Mouse (Mus musculus) forebrain, embryonic 11.5 days (tissue): ENCODE results near the gene Specc1. TPM values are rescaled to one million over a fixed set of nuclear protein-coding genes. Genes with fewer than 3 reads are reported as not detected.

Source experiments
- ATAC-seq: fragments of 200-750 bp; cut with Nextera tagmentation; replicated peaks from 2 replicates; pipeline ENCODE4 v1.8.0; 2017; ENCODE audit warnings: moderate TSS enrichment; ENCODE audit not compliant: low FRiP score
- DNase-seq: peaks from one replicate; pipeline ENCODE4 v3.0.0-alpha.2; 2017; ENCODE audit warnings: low spot score
- H3K27ac ChIP-seq: fragments of 300-500 bp; sonication (generic); 2 replicates; pipeline ENCODE4 v1.5.1; 2014; ENCODE audit warnings: low read depth, low read length
- H3K27me3 ChIP-seq: fragments of 300-500 bp; sonication (generic); 2 replicates; pipeline ENCODE4 v1.6.1; 2014; ENCODE audit warnings: mild to moderate bottlenecking, low read length, mixed read lengths; ENCODE audit not compliant: control insufficient read depth, insufficient read depth
- H3K36me3 ChIP-seq: fragments of 300-500 bp; sonication (generic); 2 replicates; pipeline ENCODE4 v1.6.1; 2014; ENCODE audit warnings: mild to moderate bottlenecking, low read length, moderate library complexity, mixed read lengths; ENCODE audit not compliant: control insufficient read depth, insufficient read depth
- H3K4me1 ChIP-seq: fragments of 300-500 bp; sonication (generic); replicated peaks from 2 replicates; pipeline ENCODE4 v1.6.1; 2014; ENCODE audit warnings: low read length, mixed read lengths; ENCODE audit not compliant: control insufficient read depth, insufficient read depth
- H3K4me2 ChIP-seq: fragments of 300-500 bp; sonication (generic); 2 replicates; pipeline ENCODE4 v1.6.1; 2014; ENCODE audit warnings: low read depth, mild to moderate bottlenecking, low read length, moderate library complexity, mixed read lengths; ENCODE audit not compliant: severe bottlenecking
- H3K4me3 ChIP-seq: fragments of 300-500 bp; sonication (generic); 2 replicates; pipeline ENCODE4 v1.5.1; 2014; ENCODE audit warnings: low read depth, low read length
- H3K9ac ChIP-seq: fragments of 300-500 bp; sonication (generic); 2 replicates; pipeline ENCODE4 v1.6.1; 2014; ENCODE audit warnings: low read length
- H3K9me3 ChIP-seq: fragments of 300-500 bp; sonication (generic); 2 replicates; pipeline ENCODE4 v1.6.1; 2016; ENCODE audit warnings: low read length, mixed read lengths; ENCODE audit not compliant: control insufficient read depth
- WGBS: fragments of 180-500 bp; shearing (Covaris S2); extraction: QIAGEN DNeasy Blood & Tissue Kit; methylation state at CpG from one replicate; pipeline ENCODE4 v1.1.7; 2014; 5-methylcytosine and 5-hydroxymethylcytosine counted together
- polyA plus RNA-seq: library from polyadenylated mRNA; unstranded; fragments of >200 nt; fragmentation: Nextera tagmentation; extraction: Ambion mirVana; gene quantifications from 2 replicates; pipeline ENCODE4 v1.2.1, GENCODE M21; 2014

The Specc1 gene
- polyA plus RNA-seq, 1 experiment from 2014 or later = 20.2 TPM

DNA sequence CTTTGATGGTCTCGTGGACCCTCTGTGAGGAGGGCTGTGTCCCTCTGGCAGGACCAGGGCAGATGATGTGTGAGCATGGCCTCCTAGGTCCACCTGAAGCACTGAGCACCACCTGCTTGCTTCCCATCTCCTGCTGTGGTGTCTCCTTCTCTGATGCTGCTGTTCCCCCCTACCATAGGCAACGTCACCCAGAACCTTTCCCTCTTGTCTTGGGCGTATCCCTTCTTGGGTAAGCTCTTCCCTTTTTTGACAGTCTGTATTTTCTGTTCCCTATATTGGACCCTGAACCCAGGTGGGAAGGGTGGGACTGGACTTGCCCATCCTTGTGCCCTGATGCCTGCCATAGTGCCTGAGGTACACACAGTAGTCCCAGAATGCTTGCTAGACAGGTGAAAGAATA, 56.9 kb downstream of the Specc1 start:
- Histone ChIP-seq H3K9me3 (no peaks in the 10 kb centered on the region), H3K9ac (no peak overlapping the region), H3K4me3 (no peak overlapping the region), H3K27ac (no peak overlapping the region), H3K27me3 (no peaks in the 10 kb centered on the region), H3K4me1 (0 out of 2 replicates have a peak, but pooled peaks cover 2% of the 10 kb centered on the region), H3K4me2 (no peak overlapping the region), H3K36me3 (no peaks in the 10 kb centered on the region)
- 85% methylated on average over 3 of the region's 3 CpGs for WGBS
- ATAC-seq (no peak), DNase-seq (no peak)

DNA sequence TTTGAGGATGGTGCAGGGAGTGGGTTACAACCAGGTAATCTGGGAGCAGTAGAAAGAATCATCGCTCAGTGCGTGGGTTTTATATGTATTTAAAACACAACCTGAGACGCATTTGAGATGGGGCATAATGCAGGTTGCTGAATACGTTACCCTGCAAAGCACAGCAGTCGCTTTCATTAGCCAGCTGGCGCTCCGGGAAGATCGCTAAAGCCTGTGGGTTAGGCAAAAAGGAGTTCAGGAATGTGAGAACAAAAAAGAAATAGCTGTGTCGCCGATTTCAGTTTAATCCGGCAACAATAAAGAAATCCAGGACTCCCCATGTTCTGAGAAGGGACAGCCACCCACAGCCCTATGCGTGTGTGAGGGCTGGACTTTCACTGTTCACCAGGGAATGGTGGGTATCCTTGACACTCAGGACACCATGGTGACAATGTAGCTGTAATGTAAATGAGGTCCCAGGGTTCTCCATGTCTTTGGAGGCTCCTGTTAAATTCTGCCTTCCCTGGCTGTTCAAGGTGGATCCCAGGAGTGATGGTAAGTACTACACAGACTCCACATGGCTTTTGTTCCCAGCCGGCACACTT, 58.6 kb downstream of the Specc1 start:
- DNase-seq (no peak), ATAC-seq (no peak)
- H3K36me3 ChIP-seq = no peaks in the 10 kb centered on the region
- no peak overlapping the region for H3K4me2 ChIP-seq
- H3K27ac ChIP-seq = no peak overlapping the region
- no peaks in the 10 kb centered on the region for H3K27me3 ChIP-seq
- H3K9ac ChIP-seq = no peak overlapping the region
- H3K4me3 ChIP-seq = no peak overlapping the region
- 18% methylated on average over 13 of the region's 13 CpGs for WGBS
- 0 out of 2 replicates have a peak, but pooled peaks cover 2% of the 10 kb centered on the region for H3K4me1 ChIP-seq
- H3K9me3 ChIP-seq = no peaks in the 10 kb centered on the region

DNA sequence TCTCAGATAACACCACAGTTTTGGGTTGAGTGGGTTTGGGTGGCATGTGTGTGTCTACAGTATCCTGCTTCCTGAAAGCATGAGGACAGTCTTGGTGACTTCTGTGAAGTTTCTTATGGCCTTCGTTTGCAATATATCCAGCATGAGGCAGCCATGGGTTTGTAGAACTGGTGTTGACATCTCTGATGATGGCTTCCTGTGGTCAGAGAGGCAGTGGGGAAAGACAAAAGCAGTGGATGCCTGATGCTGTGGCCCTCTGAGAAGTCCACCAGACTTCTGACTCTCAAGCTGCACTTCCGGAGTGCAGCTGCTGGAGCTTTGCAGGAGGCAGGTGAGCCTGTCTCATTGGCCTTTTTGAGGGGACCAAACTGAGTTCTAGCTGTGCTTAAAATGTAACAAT, 60.4 kb downstream of the Specc1 start:
- Histone ChIP-seq H3K27me3 (no peaks in the 10 kb centered on the region), H3K36me3 (no peaks in the 10 kb centered on the region), H3K4me1 (0 out of 2 replicates have a peak, but pooled peaks cover 2% of the 10 kb centered on the region), H3K9me3 (no peaks in the 10 kb centered on the region), H3K4me2 (no peak overlapping the region), H3K4me3 (no peak overlapping the region), H3K27ac (no peak overlapping the region), H3K9ac (no peak overlapping the region)
- 88% methylated on average over 2 of the region's 2 CpGs for WGBS
- DNase-seq = no peak
- ATAC-seq = no peak

DNA sequence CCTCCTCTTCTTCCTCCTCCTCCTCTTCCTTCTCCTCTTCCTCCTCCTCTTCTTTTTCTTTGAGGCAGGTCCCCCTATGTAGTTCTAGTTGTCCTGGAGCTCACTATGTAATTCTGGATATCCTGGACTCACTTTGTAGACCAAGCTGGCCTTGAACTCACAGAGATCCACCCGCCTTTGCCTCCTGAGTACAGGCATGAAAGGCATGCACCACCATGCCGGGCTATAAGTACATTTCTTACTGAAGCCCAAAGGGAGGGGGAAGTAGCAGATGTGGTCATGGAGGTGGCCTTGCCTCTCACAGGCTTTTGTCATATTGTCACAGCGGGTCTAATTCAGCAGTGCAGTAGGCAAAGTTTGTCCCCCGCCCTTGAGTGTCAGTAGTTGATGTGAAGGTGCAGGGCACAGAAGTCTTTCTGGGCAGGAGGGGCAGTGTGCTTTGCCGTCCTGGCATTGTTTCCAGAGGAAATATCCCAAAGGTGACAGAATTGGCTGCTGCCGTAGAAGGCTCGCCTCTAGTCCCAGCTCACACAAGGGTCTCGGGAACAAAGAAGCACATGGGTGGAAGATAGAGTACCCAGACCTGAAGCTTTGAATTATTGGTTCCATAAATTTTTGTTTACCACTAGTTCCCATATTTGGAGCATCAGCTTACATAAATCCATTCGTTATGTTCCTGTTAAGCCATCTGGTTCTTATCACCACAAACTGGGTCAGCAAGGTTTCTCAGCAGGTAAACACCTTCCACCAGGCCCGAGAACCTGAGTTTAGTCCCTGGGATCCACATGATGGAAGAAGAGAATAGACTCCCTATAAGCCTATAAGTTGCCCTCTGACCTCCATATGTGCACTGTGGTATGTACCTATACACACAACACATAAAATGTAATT, 62.0 kb downstream of the Specc1 start:
- no peak overlapping the region for H3K4me3 ChIP-seq
- DNase-seq = no peak
- no peak overlapping the region for H3K27ac ChIP-seq
- ATAC-seq = no peak
- 0 out of 2 replicates have a peak, but pooled peaks cover 2% of the 10 kb centered on the region for H3K4me1 ChIP-seq
- no peak overlapping the region for H3K9ac ChIP-seq
- 81% methylated on average over 10 of the region's 10 CpGs for WGBS
- no peaks in the 10 kb centered on the region for H3K27me3 ChIP-seq
- no peaks in the 10 kb centered on the region for H3K36me3 ChIP-seq
- H3K4me2 ChIP-seq = no peak overlapping the region
- H3K9me3 ChIP-seq = no peaks in the 10 kb centered on the region

- DNase-seq = no peak
- no peak overlapping the region for H3K4me3 ChIP-seq
- 74% methylated on average over 3 of the region's 3 CpGs for WGBS
These were observed 63.3 kb downstream of the Specc1 start for GRCm38 (mm10) chr11:62019857-62020256.

DNA sequence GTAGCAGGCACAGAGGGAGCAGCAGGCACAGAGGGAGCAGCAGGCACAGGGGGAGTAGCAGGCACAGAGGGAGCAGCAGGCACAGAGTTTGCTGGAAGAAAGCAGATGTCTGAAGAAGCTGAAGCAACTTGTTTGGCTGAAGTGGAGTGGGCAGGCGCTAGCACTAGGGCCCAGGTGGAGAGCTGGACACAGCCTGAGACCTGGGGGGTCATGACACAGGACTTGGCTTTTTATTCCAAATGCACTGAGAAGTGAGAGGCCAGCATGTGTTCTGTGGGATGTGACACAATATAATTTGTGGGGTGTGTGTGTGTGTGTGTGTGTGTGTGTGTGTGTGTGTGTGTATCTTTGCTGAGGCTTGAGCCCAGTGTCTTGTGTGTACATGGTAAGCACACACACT, 64.3 kb downstream of the Specc1 start:
- 100% methylated on average over 1 of the region's 1 CpGs for WGBS
- Histone ChIP-seq H3K4me3 (no peak overlapping the region), H3K4me1 (peaks cover 9% of the 10 kb centered on the region; the same call in 1 of the 2 replicates), H3K9me3 (no peaks in the 10 kb centered on the region), H3K27me3 (no peaks in the 10 kb centered on the region), H3K9ac (no peak overlapping the region), H3K36me3 (no peaks in the 10 kb centered on the region), H3K27ac (no peak overlapping the region), H3K4me2 (no peak overlapping the region)
- ATAC-seq (no peak), DNase-seq (no peak)

More at GRCm38 (mm10) chr11:62019857-62020256, 63.3 kb downstream of the Specc1 start:
- Histone ChIP-seq H3K9me3 (no peaks in the 10 kb centered on the region), H3K27me3 (no peaks in the 10 kb centered on the region), H3K9ac (no peak overlapping the region), H3K4me1 (peaks cover 11% of the 10 kb centered on the region; the same call in 1 of the 2 replicates), H3K36me3 (no peaks in the 10 kb centered on the region), H3K27ac (no peak overlapping the region), H3K4me2 (no peak overlapping the region)
- ATAC-seq = no peak

GRCm38 (mm10) chr11:62022105-62022504, 65.5 kb downstream of the Specc1 start:
- no peak overlapping the region for H3K27ac ChIP-seq
- H3K4me1 ChIP-seq = peaks cover 9% of the 10 kb centered on the region; the same call in 1 of the 2 replicates
- H3K9ac ChIP-seq = no peak overlapping the region
- H3K27me3 ChIP-seq = no peaks in the 10 kb centered on the region
- no peak overlapping the region for H3K4me3 ChIP-seq
- DNase-seq = no peak
- H3K4me2 ChIP-seq = no peak overlapping the region
- no peak for ATAC-seq
- no peaks in the 10 kb centered on the region for H3K9me3 ChIP-seq
- WGBS = 86% methylated on average over 3 of the region's 3 CpGs
- no peaks in the 10 kb centered on the region for H3K36me3 ChIP-seq

DNA sequence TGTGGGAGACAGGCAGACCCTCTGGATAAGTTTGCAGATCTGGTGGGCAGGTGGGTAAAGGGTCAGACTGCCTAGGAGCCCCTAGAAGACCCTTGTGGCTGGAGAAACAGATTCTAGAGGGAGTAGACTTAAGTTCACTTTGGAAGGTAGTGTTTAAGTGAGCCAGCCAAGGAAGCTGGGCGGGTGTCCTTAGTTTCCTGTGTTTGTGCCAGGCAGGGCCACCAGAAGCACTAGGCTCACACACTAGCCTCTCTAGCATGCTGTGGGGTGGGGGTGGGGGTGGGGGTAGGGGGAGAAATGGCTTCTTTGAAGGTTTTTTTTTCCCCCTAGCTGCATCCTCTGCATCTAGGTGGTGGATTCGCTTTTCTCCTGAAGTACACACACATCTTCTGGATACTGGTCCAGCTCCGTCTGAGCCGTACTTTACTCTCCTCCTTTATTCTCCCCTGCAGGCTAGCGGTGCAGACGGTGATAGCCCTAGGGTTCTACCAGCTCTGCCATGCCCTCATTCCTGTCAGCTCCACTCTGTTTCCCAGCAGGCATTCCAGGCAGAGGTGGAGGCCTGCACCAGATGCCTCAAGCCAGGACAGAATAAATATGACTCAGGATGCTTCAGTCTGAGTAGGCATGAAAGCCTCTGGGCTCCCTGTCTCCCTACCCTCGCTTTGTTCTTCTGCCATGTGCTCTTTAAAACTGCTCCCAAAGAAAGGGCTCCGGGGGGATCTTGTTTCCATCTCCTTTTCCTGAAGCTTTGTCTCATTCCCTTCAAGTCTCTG, 66.3 kb downstream of the Specc1 start:
- no peak overlapping the region for H3K4me3 ChIP-seq
- H3K4me2 ChIP-seq = no peak overlapping the region
- no peak overlapping the region for H3K27ac ChIP-seq
- DNase-seq (no peak), ATAC-seq (no peak)
- WGBS = 84% methylated on average over 8 of the region's 8 CpGs
- H3K4me1 ChIP-seq = peaks cover 9% of the 10 kb centered on the region; the same call in 1 of the 2 replicates
- no peaks in the 10 kb centered on the region for H3K9me3 ChIP-seq
- H3K36me3 ChIP-seq = no peaks in the 10 kb centered on the region
- no peaks in the 10 kb centered on the region for H3K27me3 ChIP-seq
- H3K9ac ChIP-seq = no peak overlapping the region
